Mouse (Mus musculus) lung, embryonic 14.5 days (tissue): ENCODE measurements at regions not wholly inside any gene's neighbourhood (a gene's known extent, or its start where the extent isn't known, plus 50 kb on each side); places are given as distances from the start of the nearest gene placed in this dataset.

Experiments used
- ATAC-seq: fragments of 200-750 bp; cut with Nextera tagmentation; 2 replicates; pipeline ENCODE4 v1.8.0; 2017; ENCODE audit warnings: mild to moderate bottlenecking, moderate TSS enrichment, moderate library complexity; ENCODE audit not compliant: insufficient read depth
- DNase-seq: peaks from one replicate; pipeline ENCODE4 v3.0.0-alpha.2; 2015
- H3K27ac ChIP-seq: fragments of 300-500 bp; sonication (generic); 2 replicates; pipeline ENCODE4 v1.5.1; 2014; ENCODE audit warnings: low read depth, mild to moderate bottlenecking, moderate library complexity
- H3K27me3 ChIP-seq: fragments of 300-500 bp; sonication (generic); 2 replicates; pipeline ENCODE4 v1.6.1; 2014; ENCODE audit warnings: low read length, control low read depth; ENCODE audit not compliant: insufficient read depth
- H3K36me3 ChIP-seq: fragments of 300-500 bp; sonication (generic); 2 replicates; pipeline ENCODE4 v1.6.1; 2014; ENCODE audit warnings: control low read depth; ENCODE audit not compliant: insufficient read depth
- H3K4me1 ChIP-seq: fragments of 300-500 bp; sonication (generic); 2 replicates; pipeline ENCODE4 v1.6.1; 2014; ENCODE audit warnings: antibody characterized with exemption, control low read depth; ENCODE audit not compliant: insufficient read depth
- H3K4me2 ChIP-seq: fragments of 300-500 bp; sonication (generic); 2 replicates; pipeline ENCODE4 v1.6.1; 2014; ENCODE audit warnings: mild to moderate bottlenecking
- H3K4me3 ChIP-seq: fragments of 300-500 bp; sonication (generic); 2 replicates; pipeline ENCODE4 v1.5.1; 2014; ENCODE audit warnings: low read depth, low read length
- H3K9ac ChIP-seq: fragments of 300-500 bp; sonication (generic); 2 replicates; pipeline ENCODE4 v1.6.1; 2014
- H3K9me3 ChIP-seq: fragments of 300-500 bp; sonication (generic); 2 replicates; pipeline ENCODE4 v1.6.1; 2016; ENCODE audit warnings: low read depth, low read length, control low read depth
- CTCF ChIP-seq: IDR thresholded peaks from 2 replicates; pipeline ENCODE4 v1.5.1; 2016; ENCODE audit warnings: antibody characterized with exemption, low read depth
- WGBS: fragments of 180-500 bp; shearing (Covaris S2); extraction: QIAGEN DNeasy Blood & Tissue Kit; methylation state at CpG from one replicate; pipeline ENCODE4 v1.1.7; 2014; 5-methylcytosine and 5-hydroxymethylcytosine counted together

DNA sequence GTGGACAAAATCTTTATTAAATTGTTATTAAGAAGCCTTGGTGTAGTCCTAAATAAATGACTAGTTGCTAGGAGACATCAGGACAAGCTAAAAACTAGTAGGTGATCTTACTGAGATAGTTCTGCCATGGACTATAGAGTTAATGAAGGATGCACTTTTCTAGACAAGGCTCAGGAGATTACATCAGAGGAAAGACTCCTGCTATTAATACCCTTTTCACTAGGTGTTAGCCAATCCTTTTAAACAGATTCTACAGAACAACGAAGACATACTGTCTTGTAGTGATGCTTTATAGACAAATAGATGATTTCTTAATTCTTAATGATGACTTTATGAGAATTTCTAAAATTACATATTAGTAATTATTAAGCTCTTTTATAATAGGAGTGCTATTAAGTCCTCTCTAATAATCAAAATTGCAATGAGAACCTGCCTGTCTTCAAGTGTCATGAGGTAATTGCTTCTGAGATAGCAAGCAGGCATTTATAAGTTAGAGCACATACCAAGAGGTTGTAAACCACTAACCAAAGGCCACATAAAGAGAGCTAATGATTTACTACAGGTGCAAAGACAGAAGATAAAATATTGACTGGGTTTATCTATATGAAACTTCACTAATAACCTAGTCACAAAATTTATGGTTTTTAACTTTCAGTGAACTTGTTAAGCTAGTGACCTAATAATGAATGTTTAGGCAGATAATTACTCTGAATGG, 647.9 kb upstream of the Kirrel3 start:
- DNase-seq (no peak), ATAC-seq (no peak)
- 72% methylated on average over 1 of the region's 1 CpGs for WGBS
- no peaks in the 10 kb centered on the region for H3K9me3 ChIP-seq
- TF ChIP-seq CTCF = no peak
- H3K27ac ChIP-seq = no peak overlapping the region
- H3K36me3 ChIP-seq = no peaks in the 10 kb centered on the region
- no peaks in the 10 kb centered on the region for H3K4me1 ChIP-seq
- H3K9ac ChIP-seq = no peak overlapping the region
- no peaks in the 10 kb centered on the region for H3K27me3 ChIP-seq
- H3K4me3 ChIP-seq = no peak overlapping the region
- no peak overlapping the region for H3K4me2 ChIP-seq

- Histone ChIP-seq H3K4me3 (no peak overlapping the region), H3K4me1 (no peaks in the 10 kb centered on the region), H3K4me2 (no peak overlapping the region), H3K27me3 (peaks cover 16% of the 10 kb centered on the region; the same call in 1 of the 2 replicates), H3K9me3 (no peaks in the 10 kb centered on the region), H3K27ac (no peak overlapping the region), H3K36me3 (no peaks in the 10 kb centered on the region), H3K9ac (no peak overlapping the region)
- WGBS = 83% methylated on average over 5 of the region's 5 CpGs
- ATAC-seq = no peak
- no peak for TF ChIP-seq CTCF
- DNase-seq = no peak
Measured at GRCm38 (mm10) chr9:33849623-33850022, 636.1 kb upstream of the Kirrel3 start.

- Histone ChIP-seq H3K36me3 (no peaks in the 10 kb centered on the region), H3K4me1 (no peaks in the 10 kb centered on the region), H3K27ac (no peak overlapping the region), H3K4me3 (no peak overlapping the region), H3K4me2 (no peak overlapping the region), H3K27me3 (peaks cover 17% of the 10 kb centered on the region; the same call in 1 of the 2 replicates), H3K9ac (no peak overlapping the region), H3K9me3 (no peaks in the 10 kb centered on the region)
- no peak for ATAC-seq
- WGBS = 63% methylated on average over 7 of the region's 7 CpGs
- no peak for DNase-seq
- no peak for TF ChIP-seq CTCF
Measured at GRCm38 (mm10) chr9:33850024-33850423, 635.7 kb upstream of the Kirrel3 start.

- TF ChIP-seq CTCF = no peak
- DNase-seq = peak; percentile 78
- ATAC-seq = no peak
Measured at GRCm38 (mm10) chr9:33850993-33851392, 634.7 kb upstream of the Kirrel3 start.

GRCm38 (mm10) chr9:33856169-33856568, 629.5 kb upstream of the Kirrel3 start:
- 29% methylated on average over 2 of the region's 2 CpGs for WGBS
- DNase-seq (peak; percentile 73), ATAC-seq (no peak)
- peaks cover 3% of the 10 kb centered on the region; the same call in 1 of the 2 replicates for H3K4me1 ChIP-seq
- no peaks in the 10 kb centered on the region for H3K36me3 ChIP-seq
- peaks cover 14% of the 10 kb centered on the region; the same call in 1 of the 2 replicates for H3K27me3 ChIP-seq
- H3K9me3 ChIP-seq = no peaks in the 10 kb centered on the region
- no peak overlapping the region for H3K9ac ChIP-seq
- H3K27ac ChIP-seq = no peak overlapping the region
- peak; percentile 76 for TF ChIP-seq CTCF
- H3K4me2 ChIP-seq = no peak overlapping the region
- no peak overlapping the region for H3K4me3 ChIP-seq

More at GRCm38 (mm10) chr9:33850993-33851392, 634.7 kb upstream of the Kirrel3 start:
- no peak overlapping the region for H3K27ac ChIP-seq
- H3K9ac ChIP-seq = no peak overlapping the region
- H3K4me2 ChIP-seq = no peak overlapping the region
- no peaks in the 10 kb centered on the region for H3K9me3 ChIP-seq
- no peaks in the 10 kb centered on the region for H3K36me3 ChIP-seq
- H3K4me3 ChIP-seq = no peak overlapping the region
- peaks cover 17% of the 10 kb centered on the region; the same call in 1 of the 2 replicates for H3K27me3 ChIP-seq
- no peaks in the 10 kb centered on the region for H3K4me1 ChIP-seq

DNA sequence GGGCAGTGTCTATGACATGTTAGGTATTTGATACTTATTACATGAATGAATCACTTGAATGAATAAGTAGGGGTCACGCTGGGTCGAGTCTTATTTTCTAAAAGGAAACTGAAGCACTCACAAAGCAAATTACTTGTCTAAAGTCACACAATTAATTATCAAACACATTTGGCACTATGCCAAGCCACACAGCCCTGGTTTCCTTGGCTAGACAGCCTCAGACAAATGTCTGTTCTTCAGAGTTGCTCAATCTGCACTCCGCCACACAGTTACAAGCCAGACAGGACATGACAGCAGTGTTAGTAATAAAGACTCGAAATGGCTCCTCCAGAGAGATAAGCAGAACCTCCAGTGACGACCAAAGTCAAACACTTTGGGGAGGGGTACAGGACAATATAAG, 627.2 kb upstream of the Kirrel3 start:
- WGBS = 15% methylated on average over 5 of the region's 5 CpGs
- H3K4me1 ChIP-seq = peaks cover 3% of the 10 kb centered on the region; the same call in 1 of the 2 replicates
- H3K4me3 ChIP-seq = no peak overlapping the region

DNA sequence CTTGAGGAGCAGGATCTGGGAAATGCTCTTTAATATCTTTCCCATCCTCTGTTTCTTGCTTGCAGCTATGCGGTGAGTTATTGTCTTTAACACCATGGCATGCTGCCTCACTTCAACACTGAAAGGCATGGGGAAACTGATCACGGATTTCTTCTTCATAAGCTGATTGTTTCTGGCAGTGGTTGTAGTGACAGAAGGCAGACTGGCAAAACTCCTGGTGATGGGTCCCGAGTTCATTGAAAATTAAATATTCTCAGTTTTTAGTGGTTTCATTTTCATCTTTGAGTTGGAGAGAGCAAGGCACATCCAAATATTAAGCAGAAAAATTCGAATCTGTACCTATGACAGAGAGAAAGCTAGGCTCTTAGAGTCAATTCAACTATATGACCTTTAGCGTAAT, 617.0 kb upstream of the Kirrel3 start:
- no peaks in the 10 kb centered on the region for H3K4me1 ChIP-seq
- DNase-seq (no peak), ATAC-seq (no peak)
- TF ChIP-seq CTCF = no peak
- H3K27me3 ChIP-seq = no peaks in the 10 kb centered on the region
- no peak overlapping the region for H3K9ac ChIP-seq
- H3K4me2 ChIP-seq = no peak overlapping the region
- H3K9me3 ChIP-seq = no peaks in the 10 kb centered on the region
- WGBS = 75% methylated on average over 5 of the region's 5 CpGs
- no peak overlapping the region for H3K4me3 ChIP-seq
- H3K27ac ChIP-seq = no peak overlapping the region
- H3K36me3 ChIP-seq = no peaks in the 10 kb centered on the region

More for the DNA sequence above, 627.2 kb upstream of the Kirrel3 start:
- no peak overlapping the region for H3K27ac ChIP-seq
- no peak overlapping the region for H3K4me2 ChIP-seq
- no peak for TF ChIP-seq CTCF
- H3K9me3 ChIP-seq = no peaks in the 10 kb centered on the region
- ATAC-seq = peak; percentile 95
- DNase-seq = peak; percentile 90
- H3K27me3 ChIP-seq = peaks cover 20% of the 10 kb centered on the region; the same call in 1 of the 2 replicates
- no peaks in the 10 kb centered on the region for H3K36me3 ChIP-seq
- H3K9ac ChIP-seq = no peak overlapping the region
